Mouse (Mus musculus): Measurements from ENCODE around the gene Grin1. TPM values are rescaled to one million over a fixed set of nuclear protein-coding genes. Genes with fewer than 3 reads are reported as not detected.

Grin1 gene
- polyA plus RNA-seq, 1 experiment, result not detected

- Histone ChIP-seq H3K4me3 (replicated peaks) (no peak overlapping the region), H3K27me3 (ENCODE audit: control insufficient read depth) (peaks cover 31% of the 10 kb centered on the region), H3K4me1 (ENCODE audit: control insufficient read depth) (no peaks in the 10 kb centered on the region; the same call in 1 of the 2 replicates), H3K36me3 (ENCODE audit: control insufficient read depth) (no peaks in the 10 kb centered on the region), H3K9me3 (ENCODE audit: control insufficient read depth, low read length) (no peaks in the 10 kb centered on the region)
- TF ChIP-seq GATA1 (IDR thresholded peaks at IDR 0.05; ENCODE audit: low read length) (no peak), TAL1 (IDR thresholded peaks at IDR 0.05; ENCODE audit: low read length) (no peak)
These were observed 7.0 kb upstream of the Grin1 start for GRCm38 (mm10) chr2:25326036-25326435.

DNA sequence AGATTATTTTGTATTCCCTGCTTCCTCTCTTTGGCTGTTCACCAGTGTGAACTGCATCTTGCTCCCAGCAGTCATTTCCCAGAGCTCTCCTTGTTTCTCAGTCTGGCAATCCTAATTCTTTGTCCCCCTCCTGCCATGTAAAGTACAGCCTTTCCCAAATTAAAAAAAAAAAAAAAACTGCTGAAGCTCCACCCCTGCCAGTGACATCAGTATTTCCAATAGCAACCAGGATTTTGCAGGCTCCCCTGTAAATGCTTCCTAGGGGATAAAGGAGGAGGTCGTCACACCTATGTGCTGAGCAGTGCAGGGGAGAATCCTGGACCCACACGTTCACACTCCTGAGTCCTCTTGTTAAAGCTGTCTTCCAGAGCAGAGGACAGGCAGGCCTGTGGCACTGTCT lies 1.1 kb upstream of the Grin1 start:
- H3K27me3 ChIP-seq (ENCODE audit: control insufficient read depth), result peaks cover 75% of the 10 kb centered on the region
- no peak for TF ChIP-seq GATA1 (IDR thresholded peaks at IDR 0.05; ENCODE audit: low read length)
- TF ChIP-seq TAL1 (IDR thresholded peaks at IDR 0.05; ENCODE audit: low read length), result no peak
- no peak overlapping the region for H3K4me3 ChIP-seq (replicated peaks)
- H3K4me1 ChIP-seq (ENCODE audit: control insufficient read depth), result peaks cover 9% of the 10 kb centered on the region
- H3K36me3 ChIP-seq (ENCODE audit: control insufficient read depth), result no peaks in the 10 kb centered on the region
- H3K9me3 ChIP-seq (ENCODE audit: control insufficient read depth, low read length), result no peaks in the 10 kb centered on the region; the same call in 1 of the 2 replicates

GRCm38 (mm10) chr2:25318119-25318966 lies 644 bp downstream of the Grin1 start:
- TF ChIP-seq GATA1 (IDR thresholded peaks at IDR 0.05; ENCODE audit: low read length) (no peak), TAL1 (IDR thresholded peaks at IDR 0.05; ENCODE audit: low read length) (no peak)
- H3K4me3 ChIP-seq (replicated peaks), result no peak overlapping the region

DNA sequence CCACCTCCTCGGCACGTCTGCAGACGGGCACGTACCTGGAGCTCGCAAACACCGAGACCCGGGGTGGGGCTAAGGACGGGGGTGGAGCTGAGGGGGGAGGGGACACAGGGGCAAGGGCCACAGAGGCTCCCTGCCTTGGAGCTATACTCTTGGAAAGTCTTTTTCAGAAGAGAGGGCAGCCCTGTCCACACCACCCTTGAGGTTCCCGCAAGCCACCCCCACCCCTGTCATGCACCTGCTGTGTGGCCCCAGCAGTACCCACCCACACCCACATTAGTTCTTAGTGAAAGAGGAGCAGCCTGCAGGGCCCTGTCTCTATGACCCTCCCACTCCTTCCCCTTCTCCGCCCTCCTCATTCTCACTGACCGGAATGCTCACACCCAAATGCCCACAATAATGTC lies 7.5 kb downstream of the Grin1 start:
- H3K36me3 ChIP-seq (ENCODE audit: control insufficient read depth), result no peaks in the 10 kb centered on the region

More at GRCm38 (mm10) chr2:25318119-25318966, 644 bp downstream of the Grin1 start:
- H3K4me1 ChIP-seq (ENCODE audit: control insufficient read depth), result peaks cover 9% of the 10 kb centered on the region
- no peaks in the 10 kb centered on the region for H3K36me3 ChIP-seq (ENCODE audit: control insufficient read depth)
- no peaks in the 10 kb centered on the region; the same call in 1 of the 2 replicates for H3K9me3 ChIP-seq (ENCODE audit: control insufficient read depth, low read length)
- peaks cover 77% of the 10 kb centered on the region for H3K27me3 ChIP-seq (ENCODE audit: control insufficient read depth)

DNA sequence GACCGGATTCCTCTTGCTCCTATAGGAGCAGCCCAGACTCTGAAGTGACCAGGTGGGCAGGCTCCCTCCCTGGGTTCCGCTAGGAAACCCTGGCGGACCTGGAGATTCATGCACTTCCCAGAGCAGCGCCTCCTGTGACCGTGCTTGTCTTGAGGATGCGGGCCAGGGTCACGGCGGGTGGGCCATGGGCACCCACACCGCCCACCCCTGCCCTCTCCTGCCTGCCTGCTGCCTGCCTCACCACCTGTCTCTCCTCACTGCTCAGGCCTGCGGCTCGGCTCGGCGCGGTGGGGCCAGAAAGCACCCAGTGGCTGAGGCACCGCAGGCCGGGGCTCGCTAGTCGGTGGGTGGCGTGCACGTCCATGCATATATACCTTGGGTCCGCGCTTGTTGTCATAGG lies 8.0 kb downstream of the Grin1 start:
- no peaks in the 10 kb centered on the region for H3K4me1 ChIP-seq (ENCODE audit: control insufficient read depth)
- H3K4me3 ChIP-seq (replicated peaks), result no peak overlapping the region
- H3K36me3 ChIP-seq (ENCODE audit: control insufficient read depth), result no peaks in the 10 kb centered on the region
- TF ChIP-seq TAL1 (IDR thresholded peaks at IDR 0.05; ENCODE audit: low read length), result no peak
- TF ChIP-seq GATA1 (IDR thresholded peaks at IDR 0.05; ENCODE audit: low read length), result no peak
- H3K27me3 ChIP-seq (ENCODE audit: control insufficient read depth), result peaks cover 83% of the 10 kb centered on the region
- no peaks in the 10 kb centered on the region for H3K9me3 ChIP-seq (ENCODE audit: control insufficient read depth, low read length)

More for the DNA sequence above, 7.5 kb downstream of the Grin1 start:
- no peaks in the 10 kb centered on the region for H3K4me1 ChIP-seq (ENCODE audit: control insufficient read depth)
- TF ChIP-seq TAL1 (IDR thresholded peaks at IDR 0.05; ENCODE audit: low read length) (no peak), GATA1 (IDR thresholded peaks at IDR 0.05; ENCODE audit: low read length) (no peak)
- H3K9me3 ChIP-seq (ENCODE audit: control insufficient read depth, low read length), result no peaks in the 10 kb centered on the region
- H3K27me3 ChIP-seq (ENCODE audit: control insufficient read depth), result peaks cover 83% of the 10 kb centered on the region
- no peak overlapping the region for H3K4me3 ChIP-seq (replicated peaks)

- TF ChIP-seq GATA1 (IDR thresholded peaks at IDR 0.05; ENCODE audit: low read length), result no peak
- TF ChIP-seq TAL1 (IDR thresholded peaks at IDR 0.05; ENCODE audit: low read length), result no peak
- Histone ChIP-seq H3K9me3 (ENCODE audit: control insufficient read depth, low read length) (no peaks in the 10 kb centered on the region), H3K4me3 (replicated peaks) (no peak overlapping the region), H3K36me3 (ENCODE audit: control insufficient read depth) (no peaks in the 10 kb centered on the region), H3K27me3 (ENCODE audit: control insufficient read depth) (peaks cover 88% of the 10 kb centered on the region), H3K4me1 (ENCODE audit: control insufficient read depth) (peaks cover 2% of the 10 kb centered on the region)
These were observed 8.8 kb downstream of the Grin1 start for GRCm38 (mm10) chr2:25310180-25310579.

DNA sequence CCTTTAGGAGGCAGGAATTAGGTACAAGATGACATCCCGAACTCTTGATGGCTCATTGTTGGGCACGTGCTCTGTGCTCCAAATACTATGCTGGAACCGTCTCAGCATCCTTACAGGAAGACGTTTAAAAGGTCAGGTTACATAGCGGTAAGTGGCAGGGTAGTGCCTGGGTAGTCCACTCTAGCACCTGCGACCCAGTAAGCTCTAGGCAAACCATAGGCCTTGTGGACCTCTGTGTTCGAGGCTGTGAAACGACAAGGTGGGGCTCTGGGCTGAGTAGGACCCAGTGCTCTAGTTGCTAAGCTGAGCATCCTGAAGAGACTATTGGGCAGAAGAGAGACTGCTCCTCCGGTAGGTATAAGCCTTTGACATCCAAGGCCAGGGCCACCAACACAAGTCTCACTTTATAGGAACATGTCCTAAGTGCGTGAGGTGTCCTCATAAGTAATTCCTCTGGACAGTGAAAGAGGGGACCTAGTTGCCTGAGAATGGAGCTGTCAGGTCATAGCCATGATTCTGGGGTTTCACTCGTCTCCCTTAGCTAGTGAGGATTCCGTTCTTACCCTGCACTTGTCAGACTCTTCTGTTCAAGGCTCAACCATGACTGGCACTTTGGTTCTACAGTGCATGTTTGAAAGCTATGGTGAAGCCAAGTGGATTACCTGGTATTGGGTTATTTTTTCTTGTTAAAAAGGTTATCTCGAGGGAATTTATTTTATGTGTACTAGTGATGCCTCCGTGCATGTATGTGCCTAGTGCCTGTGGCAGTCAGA lies 13.2 kb downstream of the Grin1 start:
- H3K4me3 ChIP-seq (replicated peaks), result no peak overlapping the region
- H3K4me1 ChIP-seq (ENCODE audit: control insufficient read depth), result peaks cover 9% of the 10 kb centered on the region
- TF ChIP-seq TAL1 (IDR thresholded peaks at IDR 0.05; ENCODE audit: low read length), result no peak
- no peak for TF ChIP-seq GATA1 (IDR thresholded peaks at IDR 0.05; ENCODE audit: low read length)
- peaks cover 79% of the 10 kb centered on the region for H3K27me3 ChIP-seq (ENCODE audit: control insufficient read depth)
- H3K9me3 ChIP-seq (ENCODE audit: control insufficient read depth, low read length), result no peaks in the 10 kb centered on the region
- no peaks in the 10 kb centered on the region for H3K36me3 ChIP-seq (ENCODE audit: control insufficient read depth)

DNA sequence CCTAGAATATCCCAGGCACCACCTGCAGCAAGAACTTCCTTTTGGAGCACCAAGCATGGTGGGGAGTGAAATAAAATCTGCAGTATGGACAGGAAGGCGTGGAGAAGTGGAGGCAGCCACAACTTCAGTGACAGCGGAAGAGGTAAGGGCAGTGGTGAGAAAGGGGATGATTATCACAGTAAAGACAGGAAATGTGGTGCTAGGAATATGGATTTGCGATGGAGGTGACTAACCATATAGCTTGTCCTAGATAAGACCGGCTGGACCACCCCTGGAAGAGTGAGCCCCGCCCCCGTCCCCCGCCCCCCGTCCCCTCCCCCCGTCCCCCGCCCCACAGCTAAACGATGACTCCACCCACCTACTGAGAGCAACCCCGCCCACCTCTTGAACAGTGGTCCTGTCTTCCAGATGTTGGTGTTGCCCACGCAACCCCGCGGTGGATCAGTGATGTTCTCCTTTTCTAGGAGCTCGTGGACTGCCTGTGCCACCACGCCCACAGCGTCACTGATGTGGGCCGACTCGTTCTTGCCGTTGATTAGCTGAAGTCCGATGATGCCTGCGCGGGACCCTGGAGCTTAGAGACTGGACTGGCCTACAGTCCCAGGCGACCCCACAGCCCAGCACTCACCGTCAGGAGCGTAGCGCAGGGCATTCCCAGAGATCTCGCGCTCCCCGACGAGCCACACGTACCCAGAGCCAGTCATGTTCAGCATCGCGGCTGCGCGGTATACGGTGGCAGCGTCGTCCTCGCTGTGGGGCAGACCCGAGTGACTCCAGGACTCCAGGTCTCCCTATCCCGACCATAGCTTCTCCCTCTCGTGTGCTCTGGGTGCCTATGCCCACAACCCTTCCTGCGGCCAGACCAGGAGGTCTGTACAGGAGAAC lies 14.1 kb downstream of the Grin1 start:
- peaks cover 70% of the 10 kb centered on the region for H3K27me3 ChIP-seq (ENCODE audit: control insufficient read depth)
- no peaks in the 10 kb centered on the region for H3K36me3 ChIP-seq (ENCODE audit: control insufficient read depth)
- TF ChIP-seq GATA1 (IDR thresholded peaks at IDR 0.05; ENCODE audit: low read length) (no peak), TAL1 (IDR thresholded peaks at IDR 0.05; ENCODE audit: low read length) (no peak)

More for the DNA sequence above, 14.1 kb downstream of the Grin1 start:
- Histone ChIP-seq H3K4me1 (ENCODE audit: control insufficient read depth) (peaks cover 9% of the 10 kb centered on the region), H3K9me3 (ENCODE audit: control insufficient read depth, low read length) (no peaks in the 10 kb centered on the region), H3K4me3 (replicated peaks) (peak overlapping the region; percentile 23)

All from erythroblast, embryonic 14.5 days (primary cell).